Mouse (Mus musculus): ENCODE data around the gene Gabbr1. TPM values are rescaled to one million over a fixed set of nuclear protein-coding genes. Genes with fewer than 3 reads are reported as not detected.

Gene Gabbr1
- polyA plus RNA-seq, 1 experiment from 2014 or later, result 7.0 TPM

DNA sequence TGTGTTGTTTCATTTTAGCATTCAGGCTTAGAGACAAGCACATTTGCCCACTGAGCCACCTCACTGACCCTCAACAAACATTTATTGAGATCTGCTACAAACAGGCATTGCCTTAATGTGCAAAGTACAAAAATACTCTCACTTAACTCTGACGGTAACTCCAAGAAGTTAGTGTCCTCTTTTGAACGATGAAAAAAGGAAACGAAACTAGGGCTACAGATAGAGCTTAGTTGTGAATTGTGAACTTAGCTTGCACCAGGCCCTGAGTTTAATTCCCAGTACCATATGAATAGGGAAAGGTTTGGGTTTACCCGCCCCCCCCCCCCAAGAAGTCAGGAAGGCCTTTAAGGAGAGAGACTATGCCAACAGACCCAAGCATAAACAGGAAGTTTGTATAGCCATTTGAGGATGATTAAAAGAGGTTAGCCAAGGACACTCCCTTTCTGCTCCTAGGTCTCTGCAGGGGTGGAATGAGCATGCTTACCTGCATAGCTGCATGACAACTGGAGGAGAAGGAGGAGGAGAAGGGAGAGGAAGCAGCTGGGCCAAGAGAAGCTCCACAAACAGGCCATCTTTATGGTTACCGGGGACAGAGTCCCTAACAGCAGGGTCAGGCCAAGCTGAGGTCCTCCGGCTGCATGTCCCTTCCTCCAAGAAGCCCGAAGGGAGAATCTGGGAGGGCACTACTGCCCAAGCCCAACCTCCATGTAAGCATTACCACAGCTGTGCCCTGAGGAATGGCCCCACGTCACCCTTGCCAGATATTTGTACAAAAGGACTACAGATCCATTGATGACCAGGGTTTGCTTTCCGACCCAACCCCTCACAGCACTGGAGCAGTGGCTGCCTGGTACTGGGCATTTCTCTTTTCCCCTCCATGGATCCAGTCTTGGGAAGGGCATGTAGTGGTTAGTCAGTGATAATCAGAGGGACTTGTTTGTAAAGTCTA lies 22.9 kb upstream of the Gabbr1 start, which contains the start of gene Mog:
Mog (minus strand) TSS at position 771 of the 949 bp plus-strand sequence.
- Histone ChIP-seq H3K27ac (ENCODE audit: low read depth) (no peak within 1 kb of the TSS), H3K4me2 (no peak within 1 kb of the TSS), H3K9me3 (ENCODE audit: low read depth, low read length) (no peaks in the 10 kb centered on the region), H3K4me1 (ENCODE audit: insufficient read depth) (no peaks in the 10 kb centered on the region), H3K9ac (no peak within 1 kb of the TSS), H3K36me3 (ENCODE audit: insufficient read depth) (no peaks in the 10 kb centered on the region), H3K27me3 (ENCODE audit: insufficient read depth, low read length) (no peaks in the 10 kb centered on the region), H3K4me3 (ENCODE audit: low read depth, low read length) (no peak within 1 kb of the TSS)
- 66% methylated on average over 9 of the region's 9 CpGs for WGBS
- DNase-seq (no peak), ATAC-seq (ENCODE audit: insufficient read depth) (no peak)
- no peak for TF ChIP-seq CTCF (IDR thresholded peaks at IDR 0.05; ENCODE audit: low read depth)

- DNase-seq (no peak), ATAC-seq (ENCODE audit: insufficient read depth) (no peak)
- 82% methylated on average over 2 of the region's 2 CpGs for WGBS
- Histone ChIP-seq H3K9me3 (ENCODE audit: low read depth, low read length) (no peaks in the 10 kb centered on the region), H3K27ac (ENCODE audit: low read depth) (no peak overlapping the region), H3K4me2 (no peak overlapping the region), H3K9ac (no peak overlapping the region), H3K27me3 (ENCODE audit: insufficient read depth, low read length) (no peaks in the 10 kb centered on the region), H3K36me3 (ENCODE audit: insufficient read depth) (no peaks in the 10 kb centered on the region), H3K4me1 (ENCODE audit: insufficient read depth) (no peaks in the 10 kb centered on the region), H3K4me3 (ENCODE audit: low read depth, low read length) (no peak overlapping the region)
- TF ChIP-seq CTCF (IDR thresholded peaks at IDR 0.05; ENCODE audit: low read depth), result no peak
Observed at GRCm38 (mm10) chr17:37026425-37026824, 19.3 kb upstream of the Gabbr1 start.

DNA sequence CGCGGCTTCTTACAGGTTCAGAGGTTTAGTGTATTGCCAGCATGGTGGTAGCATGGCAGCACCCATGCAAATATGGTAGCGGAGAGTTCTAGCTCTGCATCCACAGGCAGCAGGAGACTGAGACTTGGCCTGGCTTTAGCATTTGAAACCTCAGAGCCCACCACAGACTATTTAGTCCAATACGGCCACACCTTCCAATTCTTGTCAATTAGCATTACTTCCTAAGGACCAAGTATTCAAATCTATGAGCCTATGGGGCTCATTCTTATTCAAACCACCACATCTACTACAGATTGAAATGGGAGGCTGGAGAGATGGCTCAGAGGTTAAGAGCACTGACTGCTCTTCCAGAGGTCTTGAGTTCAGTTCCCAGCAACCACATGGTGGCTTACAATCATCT lies 18.3 kb upstream of the Gabbr1 start:
- no peak overlapping the region for H3K9ac ChIP-seq
- no peak overlapping the region for H3K4me3 ChIP-seq (ENCODE audit: low read depth, low read length)
- 93% methylated on average over 4 of the region's 4 CpGs for WGBS
- H3K4me2 ChIP-seq, result no peak overlapping the region
- DNase-seq (no peak), ATAC-seq (ENCODE audit: insufficient read depth) (no peak)
- H3K4me1 ChIP-seq (ENCODE audit: insufficient read depth), result no peaks in the 10 kb centered on the region
- TF ChIP-seq CTCF (IDR thresholded peaks at IDR 0.05; ENCODE audit: low read depth), result no peak
- H3K9me3 ChIP-seq (ENCODE audit: low read depth, low read length), result no peaks in the 10 kb centered on the region
- peak overlapping the region; percentile 97 for H3K27ac ChIP-seq (ENCODE audit: low read depth)
- no peaks in the 10 kb centered on the region for H3K27me3 ChIP-seq (ENCODE audit: insufficient read depth, low read length)
- H3K36me3 ChIP-seq (ENCODE audit: insufficient read depth), result no peaks in the 10 kb centered on the region

DNA sequence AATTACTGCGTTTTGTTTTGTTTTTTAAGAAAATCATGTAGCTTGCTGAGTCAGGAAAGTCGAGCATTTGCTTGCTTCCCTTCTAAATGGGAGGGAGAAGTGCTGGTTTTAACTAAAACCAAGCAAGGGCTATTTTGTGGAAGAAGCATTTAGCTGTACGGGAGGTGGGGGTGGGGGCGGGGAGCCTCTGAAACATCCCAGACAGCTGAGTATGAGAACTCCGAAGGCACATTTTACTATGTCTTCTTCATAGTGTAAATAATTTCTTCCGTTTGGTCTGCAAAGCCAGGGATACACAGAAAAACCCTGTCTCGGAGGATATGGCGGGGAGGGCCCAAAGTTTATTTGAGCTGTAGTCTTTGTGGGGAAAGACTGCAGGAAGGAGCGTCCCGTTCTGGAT lies 17.6 kb upstream of the Gabbr1 start:
- ATAC-seq (ENCODE audit: insufficient read depth) (peak; percentile 62), DNase-seq (no peak)
- Histone ChIP-seq H3K4me1 (ENCODE audit: insufficient read depth) (no peaks in the 10 kb centered on the region), H3K4me3 (ENCODE audit: low read depth, low read length) (peak overlapping the region; percentile 41), H3K9ac (peak overlapping the region; percentile 47), H3K36me3 (ENCODE audit: insufficient read depth) (no peaks in the 10 kb centered on the region), H3K27me3 (ENCODE audit: insufficient read depth, low read length) (no peaks in the 10 kb centered on the region), H3K9me3 (ENCODE audit: low read depth, low read length) (no peaks in the 10 kb centered on the region), H3K4me2 (peak overlapping the region; percentile 60), H3K27ac (ENCODE audit: low read depth) (peak overlapping the region; percentile 97)
- 2% methylated on average over 10 of the region's 10 CpGs for WGBS
- TF ChIP-seq CTCF (IDR thresholded peaks at IDR 0.05; ENCODE audit: low read depth), result no peak

- H3K36me3 ChIP-seq (ENCODE audit: insufficient read depth), result no peaks in the 10 kb centered on the region
- no peak for TF ChIP-seq CTCF (IDR thresholded peaks at IDR 0.05; ENCODE audit: low read depth)
- DNase-seq (peak; percentile 98), ATAC-seq (ENCODE audit: insufficient read depth) (peak; percentile 99)
- peak overlapping the region; percentile 60 for H3K4me2 ChIP-seq
- H3K27me3 ChIP-seq (ENCODE audit: insufficient read depth, low read length), result no peaks in the 10 kb centered on the region
- H3K27ac ChIP-seq (ENCODE audit: low read depth), result peak overlapping the region; percentile 97
- under 1% methylated on average over 14 of the region's 14 CpGs for WGBS
- H3K4me3 ChIP-seq (ENCODE audit: low read depth, low read length), result peak overlapping the region; percentile 41
- H3K4me1 ChIP-seq (ENCODE audit: insufficient read depth), result no peaks in the 10 kb centered on the region
- no peaks in the 10 kb centered on the region for H3K9me3 ChIP-seq (ENCODE audit: low read depth, low read length)
- H3K9ac ChIP-seq, result peak overlapping the region; percentile 47
Observed at GRCm38 (mm10) chr17:37028683-37029120, 17.1 kb upstream of the Gabbr1 start.

DNA sequence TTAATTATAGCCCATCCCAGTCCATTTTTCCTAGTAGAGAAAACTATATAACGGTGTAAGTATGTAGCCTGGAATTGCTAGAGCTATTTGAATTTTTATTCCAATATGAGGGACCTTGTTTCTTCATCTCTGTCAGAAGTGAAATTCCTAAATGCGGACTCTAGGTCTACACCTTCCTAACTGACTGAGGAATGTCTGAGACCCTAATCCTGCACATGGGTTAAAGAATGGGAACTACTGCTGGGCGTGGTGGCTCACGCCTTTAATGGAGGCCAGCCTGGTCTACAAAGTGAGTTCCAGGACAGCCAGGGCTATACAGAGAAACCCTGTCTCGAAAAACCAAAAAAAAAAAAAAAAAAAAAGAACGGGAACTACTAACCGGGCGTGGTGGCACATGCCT lies 16.6 kb upstream of the Gabbr1 start:
- no peaks in the 10 kb centered on the region for H3K27me3 ChIP-seq (ENCODE audit: insufficient read depth, low read length)
- H3K27ac ChIP-seq (ENCODE audit: low read depth), result peak overlapping the region; percentile 97
- H3K36me3 ChIP-seq (ENCODE audit: insufficient read depth), result no peaks in the 10 kb centered on the region
- WGBS, result 63% methylated on average over 8 of the region's 8 CpGs
- DNase-seq (no peak), ATAC-seq (ENCODE audit: insufficient read depth) (peak; percentile 13; the same call in 1 of the 2 replicates)
- TF ChIP-seq CTCF (IDR thresholded peaks at IDR 0.05; ENCODE audit: low read depth), result no peak
- peak overlapping the region; percentile 41 for H3K4me3 ChIP-seq (ENCODE audit: low read depth, low read length)
- H3K9me3 ChIP-seq (ENCODE audit: low read depth, low read length), result no peaks in the 10 kb centered on the region
- no peaks in the 10 kb centered on the region for H3K4me1 ChIP-seq (ENCODE audit: insufficient read depth)
- H3K4me2 ChIP-seq, result peak overlapping the region; percentile 60
- 0 out of 2 replicates have a peak overlapping the region, but pooled peaks have one; percentile 47 for H3K9ac ChIP-seq

GRCm38 (mm10) chr17:37039127-37039894 lies 6.5 kb upstream of the Gabbr1 start:
- ATAC-seq (ENCODE audit: insufficient read depth) (no peak), DNase-seq (no peak)
- Histone ChIP-seq H3K36me3 (ENCODE audit: insufficient read depth) (no peaks in the 10 kb centered on the region), H3K9ac (no peak overlapping the region), H3K9me3 (ENCODE audit: low read depth, low read length) (no peaks in the 10 kb centered on the region), H3K27me3 (ENCODE audit: insufficient read depth, low read length) (no peaks in the 10 kb centered on the region), H3K27ac (ENCODE audit: low read depth) (no peak overlapping the region), H3K4me3 (ENCODE audit: low read depth, low read length) (no peak overlapping the region), H3K4me2 (no peak overlapping the region), H3K4me1 (ENCODE audit: insufficient read depth) (no peaks in the 10 kb centered on the region)
- 67% methylated on average over 2 of the region's 2 CpGs for WGBS
- no peak for TF ChIP-seq CTCF (IDR thresholded peaks at IDR 0.05; ENCODE audit: low read depth)

Data from lung, embryonic 14.5 days (tissue).